Mouse (Mus musculus): Measurements from ENCODE around the gene Mrps21.
"Not testable (repeated sequence)": the region's sequence is repeated elsewhere in the genome, so short reads cannot be mapped to it uniquely, and the experiment has no call there.

Mrps21 gene

GRCm38 (mm10) chr3:95892066-95893052, 21.0 kb upstream of the Mrps21 start:
- in situ Hi-C loops (cut with MboI, MseI) = no loop called here

- in situ Hi-C loops (cut with MboI, MseI) = no loop called here
Measured at GRCm38 (mm10) chr3:95891211-95892065, 20.1 kb upstream of the Mrps21 start, which contains the start of gene BC028528. BC028528 (minus strand) TSS chr3:95892005.

DNA sequence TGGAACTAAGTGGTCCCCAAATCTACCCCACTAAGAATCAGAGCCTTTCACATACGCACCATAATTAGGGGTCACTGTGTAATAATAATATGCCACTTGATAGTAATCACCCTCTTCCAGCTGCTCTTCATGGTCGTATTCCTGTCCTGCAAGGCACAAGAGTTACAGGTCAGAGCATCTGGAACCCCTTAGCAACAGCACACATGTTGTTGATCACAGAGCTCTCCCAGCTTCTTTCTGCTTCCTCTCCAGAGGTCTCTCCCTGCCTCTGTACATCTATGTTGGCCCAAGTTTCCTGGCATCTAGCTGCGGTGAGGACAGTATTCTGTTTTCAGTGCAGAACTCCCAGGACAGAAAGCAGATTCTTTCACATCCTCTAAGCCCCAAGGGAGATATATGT, 18.3 kb upstream of the Mrps21 start:
- in situ Hi-C loops (cut with MboI, MseI) = no loop called here

- in situ Hi-C loops (cut with MboI, MseI) = no loop called here
Measured at GRCm38 (mm10) chr3:95887596-95887995, 16.3 kb upstream of the Mrps21 start.

- in situ Hi-C loops (cut with MboI, MseI) = no loop called here
Measured at GRCm38 (mm10) chr3:95884400-95884799, 13.1 kb upstream of the Mrps21 start.

- in situ Hi-C loops (cut with MboI, MseI) = no loop called here
Measured at GRCm38 (mm10) chr3:95882816-95883425, 11.6 kb upstream of the Mrps21 start.

DNA sequence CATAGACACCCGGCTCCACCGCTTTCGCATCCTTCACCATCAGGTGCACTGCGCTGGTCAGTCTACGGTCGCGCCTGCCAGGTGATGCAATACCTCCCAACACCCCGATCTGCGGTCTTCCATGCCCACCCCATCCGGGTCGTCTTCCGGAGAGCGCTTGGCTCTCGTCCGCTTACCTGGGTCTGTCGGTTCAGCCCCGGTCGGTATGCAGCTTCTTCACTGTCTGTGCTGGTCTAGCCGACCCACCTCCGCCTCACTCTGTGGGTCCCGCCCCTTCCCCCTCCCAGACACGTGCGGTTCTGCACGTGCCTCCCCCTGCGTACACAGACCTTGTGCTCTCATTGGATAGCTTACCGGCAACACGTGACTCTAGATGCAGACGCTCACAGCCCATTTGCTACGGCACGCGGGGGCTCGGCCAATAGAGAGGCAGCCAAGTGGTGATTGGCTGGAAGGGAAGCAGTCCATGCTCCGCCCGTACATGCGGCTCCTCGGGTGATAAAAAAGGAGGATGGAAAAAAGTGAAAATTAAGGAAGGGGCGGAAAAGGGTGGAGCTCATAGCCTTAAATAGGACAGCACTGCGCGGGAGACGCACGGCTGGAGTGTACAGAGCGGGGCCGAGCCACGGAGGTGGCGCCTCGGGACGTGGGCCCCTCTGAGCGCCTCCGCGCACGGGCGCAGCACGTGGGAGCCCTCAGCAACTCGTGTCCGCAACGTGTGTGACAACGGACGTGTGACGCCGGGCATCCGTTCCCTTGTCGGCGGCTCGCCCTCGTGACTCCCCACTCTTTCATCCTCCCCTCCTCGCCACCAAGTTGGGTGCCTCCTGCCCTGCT, 10.9 kb upstream of the Mrps21 start, which contains the start of gene Ciart:
TSS of gene Ciart (minus strand) at position 273 of the 837 bp plus-strand sequence.
- in situ Hi-C loops (cut with MboI, MseI) = no loop called here

- in situ Hi-C loops (cut with MboI, MseI) = no loop called here
Measured at GRCm38 (mm10) chr3:95879063-95879462, 7.7 kb upstream of the Mrps21 start.

DNA sequence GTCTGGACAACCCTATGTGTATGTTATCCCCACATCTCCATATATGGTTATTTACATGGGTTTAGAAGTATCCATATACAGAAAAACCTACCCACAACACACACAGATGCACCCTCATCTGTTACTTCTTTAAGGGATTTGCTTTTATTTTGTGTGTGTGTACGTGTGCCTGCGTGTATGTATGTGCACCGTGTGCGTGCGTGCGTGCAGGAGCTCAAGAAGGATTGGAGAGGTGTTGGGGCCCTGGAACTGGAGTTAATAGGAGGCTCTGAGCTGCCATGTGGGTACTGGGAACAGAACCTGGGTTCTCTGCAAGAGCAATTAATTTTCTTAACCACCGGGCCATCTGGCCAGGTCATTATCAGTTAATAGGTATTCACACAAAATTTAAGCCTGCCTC, 729 bp upstream of the Mrps21 start:
- in situ Hi-C loops (cut with MboI, MseI) = no loop called here

DNA sequence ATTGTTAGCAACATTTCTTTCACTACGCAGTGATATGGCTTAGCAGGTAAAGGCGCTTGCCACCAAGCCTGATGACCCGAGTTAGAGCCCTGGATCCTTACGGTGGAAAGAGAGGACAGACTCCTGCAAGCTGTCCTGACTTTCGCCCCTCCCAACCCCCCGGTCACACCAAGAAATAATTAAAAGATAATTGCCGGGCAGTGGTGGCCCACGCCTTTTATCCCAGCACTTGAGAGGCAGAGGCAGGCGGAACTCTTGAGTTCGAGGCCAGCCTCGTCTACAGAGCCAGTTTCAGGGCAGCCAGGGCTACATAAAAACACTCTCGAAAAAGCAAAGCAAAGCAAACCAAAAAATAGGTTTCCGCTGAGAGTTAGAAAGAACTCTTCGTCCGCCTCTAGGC, 343 bp downstream of the Mrps21 start:
- in situ Hi-C loops (cut with MboI, MseI) = no loop called here

GRCm38 (mm10) chr3:95867408-95867807, 3.9 kb downstream of the Mrps21 start:
- in situ Hi-C loops (cut with MboI, MseI) = loop anchor here (5.0 kb wide), 2 partner anchors 35 to 85 kb away; partner anchors contain the start of gene Car14

- in situ Hi-C loops (cut with MboI, MseI) = loop anchor here (5.0 kb wide), 2 partner anchors 36 to 86 kb away; partner anchors contain the start of gene Car14
Measured at GRCm38 (mm10) chr3:95866071-95866470, 5.2 kb downstream of the Mrps21 start.

GRCm38 (mm10) chr3:95865571-95865970, 5.7 kb downstream of the Mrps21 start:
- in situ Hi-C loops (cut with MboI, MseI) = loop anchor here (5.0 kb wide), 2 partner anchors 37 to 87 kb away; partner anchors contain the start of gene Car14

DNA sequence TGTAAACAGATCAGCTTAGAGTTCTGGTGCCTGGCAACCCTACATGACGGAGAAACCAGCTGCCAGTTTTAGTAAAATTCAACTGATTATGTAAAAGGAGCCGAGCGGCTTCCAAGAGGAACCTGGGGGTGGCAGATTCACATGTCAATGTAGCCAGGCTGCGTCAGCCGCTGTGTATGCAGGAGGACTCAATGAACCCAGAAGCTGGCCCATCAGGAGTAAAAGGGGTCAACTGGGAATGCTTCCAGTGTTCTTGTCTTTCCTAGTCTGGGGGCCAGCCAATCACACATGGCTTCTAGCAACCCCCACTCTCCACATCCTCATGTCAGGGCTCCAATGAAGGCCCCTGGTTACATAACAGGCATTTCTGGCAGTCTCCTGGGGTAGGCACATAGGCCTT, 6.3 kb downstream of the Mrps21 start:
- in situ Hi-C loops (cut with MboI, MseI) = loop anchor here (5.0 kb wide), 2 partner anchors 37 to 87 kb away; partner anchors contain the start of gene Car14

DNA sequence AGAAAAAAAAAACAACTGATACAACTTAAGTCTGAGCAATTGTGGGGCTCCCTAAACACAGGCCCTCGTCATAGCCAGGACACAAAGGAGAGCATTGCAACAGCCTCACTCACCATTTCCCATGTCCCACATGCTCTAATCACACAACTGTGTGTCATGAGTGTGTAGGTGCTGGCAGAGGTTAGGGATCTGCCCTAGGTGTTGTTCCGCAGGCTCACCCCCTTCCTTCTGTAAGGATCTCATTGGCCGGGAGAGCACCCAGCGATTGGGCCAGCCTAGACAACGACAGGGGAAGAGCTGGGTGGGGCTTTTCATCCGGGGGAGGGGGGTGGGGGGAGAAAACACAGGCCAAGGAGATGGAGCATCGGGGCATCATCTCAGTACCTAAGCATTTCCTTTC, 7.7 kb downstream of the Mrps21 start:
- in situ Hi-C loops (cut with MboI, MseI) = no loop called here

GRCm38 (mm10) chr3:95861796-95862195, 9.5 kb downstream of the Mrps21 start:
- in situ Hi-C loops (cut with MboI, MseI) = no loop called here

GRCm38 (mm10) chr3:95861216-95861615, 10.1 kb downstream of the Mrps21 start:
- in situ Hi-C loops (cut with MboI, MseI) = no loop called here

DNA sequence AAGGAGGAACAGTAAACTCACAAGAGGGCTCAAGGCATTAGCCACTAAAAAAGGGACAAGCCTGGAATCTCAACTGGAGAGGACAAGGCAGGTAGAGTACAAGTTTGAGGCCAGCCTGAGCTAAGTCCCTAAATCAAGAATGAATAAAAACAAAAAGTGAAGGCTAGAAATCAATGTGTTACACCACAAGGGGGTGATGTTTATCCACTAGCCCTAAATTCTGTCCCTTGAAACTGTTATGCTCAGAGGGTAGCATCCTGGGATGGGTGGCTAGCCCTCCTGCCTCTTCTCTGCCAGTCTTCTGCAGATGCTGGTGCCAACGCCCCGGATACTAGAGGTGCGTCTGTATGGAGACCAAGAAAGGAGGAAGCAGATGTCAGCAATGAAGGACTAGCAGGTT, 11.0 kb downstream of the Mrps21 start:
- in situ Hi-C loops (cut with MboI, MseI) = no loop called here

DNA sequence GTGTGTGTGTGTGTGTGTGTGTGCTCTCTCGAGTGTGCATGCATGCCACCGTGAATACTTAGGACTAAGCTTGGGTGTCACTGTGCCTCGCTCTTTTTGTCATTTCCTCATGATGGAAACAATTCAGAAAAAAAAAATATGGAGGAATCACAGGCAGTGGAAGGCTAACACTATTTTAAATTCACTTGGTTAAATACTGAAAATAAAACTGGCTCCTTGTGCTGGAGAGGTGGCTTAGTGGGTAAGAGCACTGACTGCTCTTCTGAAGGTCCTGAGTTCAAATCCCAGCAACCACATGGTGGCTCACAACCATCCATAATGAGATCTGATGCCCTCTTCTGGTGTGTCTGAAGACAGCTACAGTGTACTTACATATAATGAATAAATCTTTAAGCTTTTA, 13.0 kb downstream of the Mrps21 start:
- in situ Hi-C loops (cut with MboI, MseI) = not testable (repeated sequence)

DNA sequence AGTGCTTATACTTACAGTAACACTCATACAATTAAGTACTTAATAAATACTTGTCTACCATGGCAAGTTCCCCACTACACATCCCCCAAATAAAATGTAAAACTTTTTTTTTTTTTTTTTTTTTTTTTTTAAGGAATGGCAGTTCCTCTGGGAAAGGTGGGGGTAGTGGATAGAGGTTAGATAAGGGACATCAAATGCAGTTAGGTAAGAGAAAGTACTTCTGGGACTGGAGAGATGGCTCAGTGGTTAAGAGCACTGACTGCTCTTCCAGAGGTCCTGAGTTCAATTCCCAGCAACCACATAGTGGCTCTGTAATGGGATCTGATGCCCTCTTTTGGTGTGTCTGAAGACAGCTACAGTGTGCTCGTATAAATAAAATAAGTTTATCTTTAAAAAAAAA, 14.3 kb downstream of the Mrps21 start:
- in situ Hi-C loops (cut with MboI, MseI) = not testable (repeated sequence)

- in situ Hi-C loops (cut with MboI, MseI) = no loop called here
Measured at GRCm38 (mm10) chr3:95856115-95856514, 15.2 kb downstream of the Mrps21 start.

All from regulatory T cell (primary cell).